Mouse (Mus musculus) cortical plate, adult 2 months (tissue): Measurements from ENCODE around the gene Gm5580.

Experiments
- CTCF ChIP-seq: fragments of 200-500 bp; IDR thresholded peaks from 2 replicates; pipeline ENCODE4 v1.5.1; 2011; ENCODE audit warnings: mild to moderate bottlenecking, control low read depth, low read length; ENCODE audit not compliant: insufficient read depth; ENCODE audit errors: extremely low read depth
- POLR2A ChIP-seq: fragments of 200-500 bp; IDR thresholded peaks from 2 replicates; pipeline ENCODE4 v1.6.1; 2011; ENCODE audit warnings: mild to moderate bottlenecking, low read length, control low read depth; ENCODE audit not compliant: insufficient read depth; ENCODE audit errors: extremely low read depth

DNA sequence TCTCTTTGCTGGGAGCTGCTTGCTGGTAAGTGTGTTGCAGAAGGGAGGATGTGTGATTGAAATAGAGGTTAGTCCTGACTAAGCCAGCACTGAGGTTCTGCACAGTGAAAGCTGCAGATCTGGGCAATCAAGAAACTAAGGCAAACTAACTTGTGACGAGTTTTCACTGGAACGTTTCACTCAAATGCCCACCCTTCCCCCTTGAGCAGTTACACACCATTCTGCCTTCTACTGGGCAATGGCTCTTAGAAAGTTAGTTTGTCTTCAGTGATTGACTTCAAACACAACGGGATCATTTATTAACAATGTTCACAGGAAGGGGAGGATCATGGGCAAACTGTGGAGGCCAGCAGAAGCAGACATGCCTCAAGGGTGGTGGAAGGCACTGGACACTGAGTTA is 4.0 kb downstream of the Gm5580 start:
- TF ChIP-seq CTCF (no peak), POLR2A (no peak)
